Mouse (Mus musculus) liver, postnatal 0 days (tissue): ENCODE data around the gene Angptl6.

Experiments used
- CTCF ChIP-seq: sonication (generic); IDR thresholded peaks from 2 replicates; pipeline ENCODE4 v1.5.1; 2016; ENCODE audit warnings: antibody characterized with exemption, low read depth
- EP300 ChIP-seq: IDR thresholded peaks from 2 replicates; pipeline ENCODE4 v1.6.1; 2016; ENCODE audit warnings: antibody characterized with exemption, low read depth, mild to moderate bottlenecking

GRCm38 (mm10) chr9:20872991-20873390 lies 6.5 kb downstream of the Angptl6 start:
- no peak for TF ChIP-seq CTCF
- no peak for TF ChIP-seq EP300
